Mouse (Mus musculus) C2C12 (cell line): ENCODE results near the gene 5730455P16Rik. TPM values are rescaled to one million over a fixed set of nuclear protein-coding genes. Genes with fewer than 3 reads are reported as not detected.

ENCODE experiments used
- H3K27me3 ChIP-seq: one replicate; pipeline ENCODE4 v1.6.1; 2011; ENCODE audit not compliant: control insufficient read depth, insufficient read depth, insufficient read length
- H3K36me3 ChIP-seq: one replicate; pipeline ENCODE4 v1.6.1; 2011; ENCODE audit not compliant: control insufficient read depth, insufficient read depth
- H3K4me3 ChIP-seq: one replicate; pipeline ENCODE4 v1.5.1; 2011; ENCODE audit warnings: mild to moderate bottlenecking, control low read depth; ENCODE audit not compliant: poor library complexity, insufficient read depth, severe bottlenecking
- H3K79me2 ChIP-seq: one replicate; pipeline ENCODE4 v1.6.1; 2011; ENCODE audit not compliant: control insufficient read depth, insufficient read depth
- H3K79me3 ChIP-seq: one replicate; pipeline ENCODE4 v1.6.1; 2011; ENCODE audit warnings: low read depth, control low read depth
- H3ac ChIP-seq: one replicate; pipeline ENCODE3; 2011; ENCODE audit warnings: low read depth; ENCODE audit not compliant: control insufficient read depth, insufficient read length
- CEBPB ChIP-seq: IDR thresholded peaks from one replicate; pipeline ENCODE4 v1.6.1; 2011; ENCODE audit warnings: low read depth, mild to moderate bottlenecking, control low read depth, moderate library complexity
- CTCF ChIP-seq: IDR thresholded peaks from one replicate; pipeline ENCODE4 v1.5.1; 2011; ENCODE audit not compliant: control insufficient read depth, insufficient read depth, insufficient read length
- FOSL1 ChIP-seq: IDR thresholded peaks from one replicate; pipeline ENCODE4 v1.8.0; 2011; ENCODE audit warnings: mild to moderate bottlenecking, low read length; ENCODE audit not compliant: poor library complexity, insufficient read depth, severe bottlenecking
- MAX ChIP-seq: IDR thresholded peaks from one replicate; pipeline ENCODE4 v1.6.1; 2011; ENCODE audit warnings: mild to moderate bottlenecking, control low read depth
- MYOD1 ChIP-seq: IDR thresholded peaks from one replicate; pipeline ENCODE4 v1.6.1; 2011; ENCODE audit warnings: low read depth; ENCODE audit not compliant: control insufficient read depth, insufficient read length
- MYOG ChIP-seq: IDR thresholded peaks from one replicate; pipeline ENCODE4 v1.6.1; 2011; ENCODE audit not compliant: control insufficient read depth, insufficient read length; ENCODE audit errors: extremely low read depth
- USF1 ChIP-seq: IDR thresholded peaks from one replicate; pipeline ENCODE4 v1.6.1; 2011; ENCODE audit warnings: low read depth, mild to moderate bottlenecking, control low read depth, moderate library complexity
- polyA plus RNA-seq: library from polyadenylated mRNA; unstranded; fragments of >200 nt; fragmentation: generic; extraction: Trizol; gene quantifications from one replicate; pipeline ENCODE4 v1.2.1, GENCODE M21; 2012; ENCODE audit warnings: missing spikeins

5730455P16Rik gene
- polyA plus RNA-seq, 1 experiment = 4.3 TPM

DNA sequence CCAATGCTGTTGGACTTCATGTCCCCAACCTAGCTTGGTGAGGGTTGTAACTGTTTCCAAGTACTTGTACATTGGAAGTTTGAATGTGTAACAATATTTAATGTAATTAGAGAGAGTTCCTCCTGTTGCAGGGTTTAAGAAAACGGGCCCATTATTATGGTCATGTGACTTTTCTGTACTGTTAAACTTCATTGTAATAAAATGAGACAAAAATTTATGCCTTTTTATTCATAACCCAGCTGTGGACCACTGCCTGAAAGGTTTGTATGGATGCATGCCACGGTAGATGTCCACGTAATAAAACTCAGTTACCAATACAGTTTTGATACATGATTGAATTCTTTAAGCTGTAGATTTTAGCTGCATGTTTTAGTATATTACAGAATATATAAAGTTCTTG lies 18.1 kb upstream of the 5730455P16Rik start:
- peaks cover 99% of the 10 kb centered on the region for H3K36me3 ChIP-seq
- H3K79me3 ChIP-seq = peaks cover 62% of the 10 kb centered on the region
- H3K27me3 ChIP-seq = no peaks in the 10 kb centered on the region
- H3K79me2 ChIP-seq = peaks cover 96% of the 10 kb centered on the region
- H3K4me3 ChIP-seq = no peak overlapping the region
- TF ChIP-seq CEBPB (no peak), MAX (no peak), MYOG (no peak), CTCF (no peak)
- H3ac ChIP-seq = no peak overlapping the region

DNA sequence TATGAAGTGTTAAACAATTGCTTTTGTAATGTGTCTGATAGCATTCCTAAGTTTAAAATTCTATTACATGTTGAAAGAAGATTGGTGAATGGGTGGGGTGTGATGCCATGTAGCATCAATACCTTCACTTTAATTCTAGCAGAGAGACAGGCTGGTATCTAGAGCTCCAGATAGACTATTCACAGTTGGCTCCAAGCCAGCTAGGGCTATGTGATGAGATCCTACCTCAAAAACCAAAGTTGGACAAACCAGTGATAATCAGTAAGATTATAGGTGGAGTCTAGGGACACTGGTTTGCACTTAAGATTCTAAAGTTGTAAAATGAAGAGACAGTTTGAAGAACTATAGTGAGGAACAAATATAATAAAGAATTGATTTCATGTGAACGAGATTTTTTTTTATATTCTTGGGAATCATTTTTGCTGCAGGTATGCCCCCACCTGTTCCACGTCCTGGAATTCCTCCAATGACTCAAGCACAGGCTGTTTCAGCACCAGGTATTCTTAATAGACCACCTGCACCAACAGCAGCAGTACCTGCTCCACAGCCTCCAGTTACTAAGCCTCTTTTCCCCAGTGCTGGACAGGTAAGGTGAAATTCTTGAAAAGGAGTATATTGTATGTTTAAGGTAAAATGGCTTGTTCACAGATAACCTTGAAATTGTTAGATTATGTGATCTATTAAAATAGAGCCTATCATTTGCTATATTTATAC lies 13.7 kb upstream of the 5730455P16Rik start:
- TF ChIP-seq MAX (no peak), MYOD1 (no peak), FOSL1 (no peak), CEBPB (no peak), MYOG (no peak), USF1 (no peak), CTCF (no peak)
- peaks cover 99% of the 10 kb centered on the region for H3K36me3 ChIP-seq
- peaks cover 96% of the 10 kb centered on the region for H3K79me2 ChIP-seq
- H3ac ChIP-seq = no peak overlapping the region
- no peak overlapping the region for H3K4me3 ChIP-seq
- H3K27me3 ChIP-seq = no peaks in the 10 kb centered on the region
- peaks cover 70% of the 10 kb centered on the region for H3K79me3 ChIP-seq

DNA sequence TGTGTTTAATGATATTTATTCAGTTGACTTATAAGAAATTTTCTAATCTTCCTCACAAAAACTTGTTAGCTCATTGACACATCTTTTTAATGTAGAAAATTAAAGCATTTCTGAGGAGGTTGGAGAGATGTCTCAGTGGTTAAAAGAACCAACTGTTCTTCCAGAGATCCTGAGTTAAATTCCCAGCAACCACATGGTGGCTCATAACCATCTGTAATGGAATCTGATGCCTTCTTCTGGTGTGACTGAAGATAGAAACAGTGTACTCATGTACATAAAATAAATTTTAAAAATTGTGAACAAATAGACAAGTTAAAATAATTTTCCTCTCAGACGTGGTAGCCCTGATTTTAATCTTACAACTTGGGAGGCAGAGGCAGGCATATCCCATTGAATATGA lies 12.1 kb upstream of the 5730455P16Rik start:
- Histone ChIP-seq H3K79me3 (peaks cover 73% of the 10 kb centered on the region), H3K27me3 (no peaks in the 10 kb centered on the region), H3K79me2 (peaks cover 96% of the 10 kb centered on the region), H3K36me3 (peaks cover 99% of the 10 kb centered on the region), H3ac (no peak overlapping the region), H3K4me3 (no peak overlapping the region)
- TF ChIP-seq MYOD1 (no peak), MAX (no peak), USF1 (no peak), FOSL1 (no peak)

DNA sequence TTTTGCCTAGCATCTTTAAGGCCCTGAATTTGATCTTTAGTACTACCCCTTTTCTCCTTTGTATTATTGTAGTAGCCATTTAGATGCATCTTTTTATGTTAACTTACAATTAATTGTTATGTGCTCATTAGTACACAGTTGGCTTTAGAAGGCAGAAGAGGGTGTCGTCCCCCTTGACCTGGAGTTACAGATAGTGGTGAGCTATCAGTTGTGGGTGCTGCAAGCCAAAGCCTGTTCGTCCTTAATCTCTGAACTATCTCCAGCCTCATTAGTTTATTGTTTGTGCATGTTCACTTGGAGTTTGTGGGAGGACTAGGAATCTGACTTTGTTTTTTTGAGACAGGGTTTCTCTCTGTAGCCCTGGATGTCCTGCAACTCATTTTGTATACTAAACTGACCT lies 9.0 kb upstream of the 5730455P16Rik start:
- TF ChIP-seq CTCF (no peak), USF1 (no peak), MYOD1 (no peak), CEBPB (no peak), MYOG (no peak), MAX (no peak), FOSL1 (no peak)
- peaks cover 72% of the 10 kb centered on the region for H3K79me3 ChIP-seq
- no peak overlapping the region for H3K4me3 ChIP-seq
- no peaks in the 10 kb centered on the region for H3K27me3 ChIP-seq
- peaks cover 71% of the 10 kb centered on the region for H3K36me3 ChIP-seq
- H3ac ChIP-seq = no peak overlapping the region
- peaks cover 93% of the 10 kb centered on the region for H3K79me2 ChIP-seq

DNA sequence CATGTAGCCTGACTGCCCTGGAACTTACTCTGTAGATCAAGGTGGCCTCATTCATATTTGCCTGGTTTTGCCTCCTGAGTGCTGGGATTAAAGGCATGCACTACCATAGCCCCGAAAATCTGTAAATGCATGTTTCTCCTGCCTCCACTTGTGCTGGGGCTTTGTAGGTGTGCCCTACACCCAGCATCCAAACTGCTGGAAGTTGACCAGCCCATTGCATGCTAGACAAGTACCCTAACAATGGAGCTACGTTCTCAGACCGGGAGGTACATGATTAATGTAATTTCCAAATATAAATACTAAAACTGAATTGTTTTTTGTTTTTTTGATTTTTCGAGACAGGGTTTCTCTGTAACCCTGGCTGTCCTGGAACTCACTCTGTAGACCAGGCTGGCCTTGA lies 7.2 kb upstream of the 5730455P16Rik start:
- Histone ChIP-seq H3K4me3 (peak overlapping the region; percentile 96), H3K79me3 (peaks cover 68% of the 10 kb centered on the region), H3K79me2 (peaks cover 76% of the 10 kb centered on the region), H3K27me3 (no peaks in the 10 kb centered on the region), H3ac (peak overlapping the region; percentile 3), H3K36me3 (peaks cover 54% of the 10 kb centered on the region)
- no peak for TF ChIP-seq MAX
- no peak for TF ChIP-seq MYOD1

DNA sequence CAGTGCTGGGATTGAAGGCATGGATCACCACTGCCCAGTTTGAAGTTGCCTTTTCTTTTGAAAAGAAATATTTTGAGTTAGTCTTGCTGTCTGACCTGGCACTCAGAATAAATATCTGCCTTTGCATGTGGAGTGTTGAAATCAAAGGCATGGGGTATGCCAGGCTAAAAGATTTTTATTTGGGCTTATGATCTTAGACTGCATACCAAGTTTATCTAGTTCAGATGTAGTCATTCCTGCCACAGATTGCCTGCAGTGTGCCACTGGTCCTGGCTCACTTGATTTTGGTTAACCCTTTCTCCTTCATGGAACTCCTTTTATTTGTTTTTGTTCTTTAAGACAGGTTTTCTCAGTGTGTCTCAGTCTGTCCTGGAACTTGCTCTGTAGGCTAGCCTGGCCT lies 6.6 kb upstream of the 5730455P16Rik start:
- H3K36me3 ChIP-seq = peaks cover 49% of the 10 kb centered on the region
- peak overlapping the region; percentile 49 for H3ac ChIP-seq
- peak overlapping the region; percentile 96 for H3K4me3 ChIP-seq
- H3K27me3 ChIP-seq = no peaks in the 10 kb centered on the region
- H3K79me3 ChIP-seq = peaks cover 63% of the 10 kb centered on the region
- H3K79me2 ChIP-seq = peaks cover 70% of the 10 kb centered on the region
- TF ChIP-seq MAX (no peak), USF1 (no peak), MYOD1 (no peak)
